Mouse (Mus musculus) liver, adult (tissue): ENCODE data around the gene Tbc1d13.
A peak's percentile ranks its signal among the peaks of the same experiment; 100 is the strongest.

ENCODE experiments used
- GATA4 ChIP-seq: IDR thresholded peaks from 2 replicates; pipeline ENCODE4 v1.6.1; 2014; ENCODE audit warnings: mild to moderate bottlenecking, low read length; ENCODE audit not compliant: insufficient replicate concordance

Tbc1d13 gene

DNA sequence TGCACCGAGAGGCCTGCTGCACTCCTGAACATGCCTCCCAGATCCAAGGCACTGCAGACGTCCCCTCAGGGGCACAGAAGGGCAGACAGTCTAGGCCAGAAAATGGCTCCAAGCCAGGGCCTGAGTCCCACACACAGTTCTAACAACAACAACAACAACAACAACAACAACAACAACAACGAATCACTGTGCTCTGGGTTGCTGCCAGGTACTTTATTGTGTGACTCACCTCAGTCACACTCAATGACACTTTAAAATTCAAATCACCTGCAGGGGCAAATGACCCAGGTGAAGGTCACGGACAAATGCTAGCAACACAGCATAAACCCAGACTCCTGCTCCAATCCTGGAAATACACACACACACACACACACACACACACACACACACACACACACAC lies 64.5 kb downstream of the Tbc1d13 start:
- TF ChIP-seq GATA4 = peak; percentile 71; the same call in 1 of the 2 replicates

DNA sequence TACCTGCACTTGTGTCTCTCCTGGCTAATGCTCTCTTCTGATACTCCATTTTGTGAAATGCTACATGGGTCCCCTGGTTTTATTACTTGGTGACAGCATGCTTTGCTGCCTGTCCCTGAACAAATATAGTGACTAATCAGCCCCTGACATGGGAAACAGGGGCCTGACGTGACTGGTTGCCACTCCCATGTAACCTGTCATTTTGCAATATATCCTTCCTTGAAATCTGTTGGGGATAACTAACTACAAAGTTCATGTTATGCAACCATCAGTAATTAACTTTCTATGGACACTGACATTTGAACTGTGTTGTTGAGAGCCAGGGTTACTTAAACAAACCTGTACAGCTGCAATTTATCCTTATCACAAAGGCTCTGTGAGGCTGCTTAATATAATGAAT lies 66.4 kb downstream of the Tbc1d13 start:
- TF ChIP-seq GATA4 = peak; percentile 65; the same call in 1 of the 2 replicates

DNA sequence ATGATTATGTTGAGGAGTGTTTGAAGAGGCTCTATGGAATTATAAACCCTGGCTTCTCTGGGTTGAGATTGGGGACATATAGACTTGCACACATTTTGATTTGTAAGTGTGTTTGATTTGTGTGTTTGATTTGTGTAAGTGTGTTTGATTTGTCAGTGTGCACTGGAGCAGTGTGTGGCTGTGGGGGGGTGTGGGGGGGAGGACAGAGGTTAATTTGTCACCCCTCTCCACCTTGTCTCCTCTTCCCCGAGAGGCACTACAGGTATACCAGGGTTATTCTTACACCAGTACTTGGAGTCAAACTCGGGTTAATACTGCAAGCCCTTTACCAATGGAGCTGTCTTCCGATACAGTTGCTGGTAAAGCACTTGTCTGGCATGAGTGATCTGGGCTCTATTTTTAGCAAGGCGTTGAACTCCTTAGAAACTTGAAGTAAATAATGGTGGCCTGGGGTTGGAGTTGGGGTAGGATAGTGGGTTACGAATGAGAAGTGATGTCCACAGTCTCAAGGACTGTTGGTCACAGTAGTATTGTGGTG lies 66.9 kb downstream of the Tbc1d13 start:
- no peak for TF ChIP-seq GATA4
